Comparison of ENCODE assay signal across 10 mouse cellular contexts in the genomic region with DNA sequence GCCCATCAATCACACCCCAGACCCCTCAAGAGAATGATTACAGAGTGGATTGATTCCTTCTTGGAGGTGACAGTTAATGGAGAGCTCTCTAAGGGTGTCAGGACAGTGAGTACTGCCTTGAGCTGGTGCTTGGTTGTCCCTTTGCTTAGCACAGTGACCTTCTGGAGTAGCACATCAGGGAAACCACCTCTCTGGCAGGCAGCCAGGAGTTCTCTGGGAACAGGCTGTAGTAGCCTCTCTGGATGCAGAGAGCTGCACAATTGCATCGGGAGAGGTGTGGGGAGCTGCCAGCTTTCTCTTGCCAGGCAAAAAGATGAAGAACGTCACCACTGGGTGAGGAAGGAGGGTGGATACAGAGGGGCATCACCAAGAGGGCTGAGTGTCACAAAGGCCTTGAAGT.
A peak's percentile ranks its signal among the peaks of the same experiment; 100 is the strongest.
DNase-seq lines count a peak whose midpoint lies in the region; ATAC-seq lines count a peak whose summit lies in the region.
"Had no signal": no experiment of that assay in that cellular context is flagged by ENCODE, and none has a peak within 500 bp of the region (broad histone marks: within the 10 kb centered on the region; RNA-seq: fewer than 3 reads in every experiment).

No protein-coding gene starts in this region.

- no peaks in the 10 kb centered on the region for H3K36me3 ChIP-seq in heart, embryonic 16.5 days (ENCODE audit: control insufficient read depth, insufficient read depth)
- H3K36me3 ChIP-seq: limb, embryonic 15.5 days had no signal

- no peak overlapping the region for H3K27ac ChIP-seq in heart, embryonic 16.5 days (ENCODE audit: low read length)
- H3K27ac ChIP-seq: limb, embryonic 15.5 days had no signal

- no peak overlapping the region for H3K4me3 ChIP-seq in heart, embryonic 16.5 days (ENCODE audit: low read length)
- H3K4me3 ChIP-seq: erythroblast, embryonic 14.5 days; limb, embryonic 15.5 days had no signal

- H3K9ac ChIP-seq in heart, embryonic 16.5 days (ENCODE audit: low read length) = no peak overlapping the region
- H3K9ac ChIP-seq: limb, embryonic 15.5 days had no signal

- no peaks in the 10 kb centered on the region; the same call in 1 of the 2 replicates for H3K9me3 ChIP-seq in heart, embryonic 16.5 days (replicated peaks; ENCODE audit: control insufficient read depth, low read length)
- H3K9me3 ChIP-seq: limb, embryonic 15.5 days had no signal

- H3K4me1 ChIP-seq in heart, embryonic 16.5 days (ENCODE audit: control insufficient read depth, insufficient read depth, low read length) = peaks cover 2% of the 10 kb centered on the region; the same call in 1 of the 2 replicates
- H3K4me1 ChIP-seq: limb, embryonic 15.5 days had no signal

- no peak overlapping the region for H3K4me2 ChIP-seq in heart, embryonic 16.5 days (ENCODE audit: low read depth, low read length)
- H3K4me2 ChIP-seq: limb, embryonic 15.5 days had no signal

- 20% methylated on average over 2 of the region's 2 CpGs for WGBS in heart, embryonic 16.5 days

- no peak for DNase-seq in heart, adult 8-10 months (ENCODE audit: low spot score)
- peak; percentile 58 for DNase-seq in 3T3-L1 (ENCODE audit: low read depth, low spot score)
- peak; percentile 90 to 93 for DNase-seq in adrenal gland, postnatal 36 days
- DNase-seq in kidney, adult 8-10 months = peak; percentile 41 to 73
- DNase-seq in B cell, adult 2 months = no peak
- no peak for DNase-seq in c-Kit-positive CD71-positive TER-119-positive erythroid progenitor cells, embryonic 14.5 days (ENCODE audit: low spot score)

- peak; percentile 63; the same call in 1 of the 2 replicates for ATAC-seq in heart, embryonic 16.5 days (replicated peaks; ENCODE audit: extremely low read depth, insufficient read depth, low FRiP score)
- ATAC-seq in frontal cortex, adult (ENCODE audit: low TSS enrichment) = no peak

- H3K27me3 ChIP-seq in heart, embryonic 16.5 days (ENCODE audit: control insufficient read depth, insufficient read depth, low read length) = no peaks in the 10 kb centered on the region; the same call in 1 of the 2 replicates

Comparison
In these comparisons a context has a peak if more than half of its experiments do, and no peak if none do; other contexts are left out.
1. DNase-seq: peak in 3T3-L1 (single experiment), adrenal gland, postnatal 36 days (2 of 2) and kidney, adult 8-10 months (2 of 2); none in heart, adult 8-10 months (single experiment), B cell, adult 2 months (0 of 2) and c-Kit-positive CD71-positive TER-119-positive erythroid progenitor cells, embryonic 14.5 days (single experiment).